Mouse (Mus musculus): Measurements from ENCODE around the gene 2210408I21Rik. TPM values are rescaled to one million over a fixed set of nuclear protein-coding genes. Genes with fewer than 3 reads are reported as not detected.
A peak's percentile ranks its signal among the peaks of the same experiment; 100 is the strongest.

Gene 2210408I21Rik
- total RNA-seq, 2 experiments from 2014 or later, result 19.8 to 21.3 TPM

DNA sequence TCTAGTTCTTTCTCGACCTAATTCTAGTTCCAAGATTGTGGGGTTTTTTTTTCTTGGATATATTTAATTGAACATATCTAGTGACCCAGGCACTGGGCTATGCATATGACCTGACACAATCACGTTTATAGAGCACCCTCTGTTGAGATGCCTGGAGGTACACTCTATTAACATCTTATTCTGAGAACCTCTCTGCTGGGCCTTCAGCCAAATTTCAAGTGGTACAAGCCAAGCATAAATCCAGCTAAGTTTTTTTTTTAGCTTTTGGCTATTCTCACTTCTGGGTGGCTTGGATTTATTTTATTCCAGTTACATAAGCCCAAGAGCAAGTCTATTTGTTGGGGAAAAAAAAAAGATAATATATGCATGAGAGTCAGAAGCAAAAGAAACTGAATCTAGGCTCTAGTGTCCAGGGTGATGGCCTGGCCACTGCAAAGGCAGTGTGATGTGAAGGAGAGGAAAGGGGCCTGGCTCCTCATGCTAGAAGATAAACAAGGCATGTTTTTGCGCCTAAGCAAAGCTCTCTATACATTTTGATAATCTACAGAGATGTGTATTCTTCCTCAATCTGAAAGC is 139.9 kb downstream of the 2210408I21Rik start:
- DNase-seq (ENCODE audit: low spot score in 2 of 2), result no peak

GRCm38 (mm10) chr13:77278659-77279413 is 143.5 kb downstream of the 2210408I21Rik start:
- DNase-seq (ENCODE audit: low spot score in 2 of 2), result no peak

DNA sequence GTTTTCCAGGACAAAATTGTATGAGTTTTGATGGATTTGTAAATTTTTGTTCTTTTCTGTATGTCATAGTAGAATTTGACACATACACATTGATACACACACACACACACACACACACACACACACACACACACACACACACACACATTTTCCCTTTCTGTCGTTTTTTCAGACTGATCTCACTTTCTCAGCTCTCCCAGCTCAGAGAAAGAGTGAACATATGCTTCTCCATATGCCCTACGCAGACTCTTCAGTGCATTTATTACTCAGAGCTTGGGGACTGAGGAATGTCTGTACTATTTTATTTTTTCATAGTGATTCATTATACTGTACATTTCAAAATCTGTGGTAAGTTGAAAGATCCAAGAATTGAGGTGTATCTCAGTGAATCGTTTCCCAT is 160.2 kb downstream of the 2210408I21Rik start:
- DNase-seq (ENCODE audit: low spot score in 2 of 2), result no peak

- DNase-seq (ENCODE audit: low spot score in 2 of 2), result no peak
These were observed 188.8 kb downstream of the 2210408I21Rik start for GRCm38 (mm10) chr13:77324101-77324500.

DNA sequence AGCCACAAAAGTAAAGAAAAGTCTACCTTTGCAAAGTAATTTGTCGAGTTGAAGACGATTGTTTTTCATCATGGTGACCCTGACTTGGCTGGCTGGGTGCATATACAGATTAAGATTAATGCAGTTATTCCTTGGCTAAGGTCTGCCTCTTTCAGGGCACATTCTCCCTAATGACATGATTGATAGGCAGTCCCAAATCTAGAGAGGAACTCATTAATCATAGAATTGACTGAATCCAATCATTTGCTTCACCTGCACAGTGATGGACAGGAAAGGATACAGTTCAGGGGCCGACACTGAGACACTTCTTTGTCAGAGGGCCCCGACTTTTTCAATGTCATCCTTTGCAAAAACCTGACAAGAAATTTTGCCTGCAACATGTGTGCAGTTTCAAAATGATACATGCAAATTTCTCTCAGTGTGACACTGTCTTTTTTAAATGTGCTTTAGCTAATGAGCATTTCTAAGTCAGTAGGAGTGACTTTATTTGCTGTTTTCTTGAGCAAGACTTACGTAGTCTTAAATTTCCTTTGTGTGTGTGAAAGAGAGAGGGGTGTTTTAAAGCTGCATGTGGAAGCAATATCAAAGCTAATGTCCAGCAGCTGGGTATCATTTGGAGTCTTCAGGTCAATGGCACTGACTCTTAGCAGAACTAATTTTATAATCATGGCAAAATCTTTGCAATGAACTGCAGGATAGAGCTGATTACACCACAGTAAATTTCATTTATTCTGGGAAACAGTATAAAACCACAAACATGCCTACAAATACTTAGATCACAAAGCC is 191.0 kb downstream of the 2210408I21Rik start:
- no peak for DNase-seq (ENCODE audit: low spot score in 2 of 2)

GRCm38 (mm10) chr13:77342097-77342496 is 206.8 kb downstream of the 2210408I21Rik start:
- no peak for DNase-seq (ENCODE audit: low spot score in 2 of 2)

DNA sequence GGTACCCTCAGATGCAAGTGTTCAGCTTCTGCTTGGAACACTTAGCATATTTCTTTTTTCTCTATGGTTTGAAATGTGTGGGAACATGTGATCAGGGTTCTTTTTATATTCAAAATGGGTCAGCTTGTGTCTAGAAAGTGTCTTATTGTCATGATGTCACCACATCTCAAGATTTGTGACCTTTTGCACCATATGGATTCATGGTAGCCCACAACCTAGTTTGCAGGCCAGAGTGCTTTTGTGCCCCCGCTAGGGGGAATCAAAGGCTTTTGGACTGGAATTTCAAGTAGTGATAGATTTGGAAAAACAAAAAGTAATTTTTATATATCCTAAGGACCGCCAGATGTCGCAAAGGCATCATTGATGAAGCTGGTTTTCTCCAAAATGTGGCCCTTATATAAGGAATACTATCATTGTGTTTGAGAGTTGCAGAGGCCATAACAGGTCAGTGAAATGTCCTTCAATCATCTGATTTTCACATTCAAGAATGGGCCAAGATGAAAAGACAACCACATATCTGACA is 250.2 kb downstream of the 2210408I21Rik start:
- DNase-seq (ENCODE audit: low spot score in 2 of 2), result no peak

- DNase-seq (ENCODE audit: low spot score in 2 of 2), result no peak
These were observed 250.7 kb downstream of the 2210408I21Rik start for GRCm38 (mm10) chr13:77386001-77386400.

- no peak for DNase-seq (ENCODE audit: low spot score in 2 of 2)
These were observed 252.8 kb downstream of the 2210408I21Rik start for GRCm38 (mm10) chr13:77388148-77388547.

DNA sequence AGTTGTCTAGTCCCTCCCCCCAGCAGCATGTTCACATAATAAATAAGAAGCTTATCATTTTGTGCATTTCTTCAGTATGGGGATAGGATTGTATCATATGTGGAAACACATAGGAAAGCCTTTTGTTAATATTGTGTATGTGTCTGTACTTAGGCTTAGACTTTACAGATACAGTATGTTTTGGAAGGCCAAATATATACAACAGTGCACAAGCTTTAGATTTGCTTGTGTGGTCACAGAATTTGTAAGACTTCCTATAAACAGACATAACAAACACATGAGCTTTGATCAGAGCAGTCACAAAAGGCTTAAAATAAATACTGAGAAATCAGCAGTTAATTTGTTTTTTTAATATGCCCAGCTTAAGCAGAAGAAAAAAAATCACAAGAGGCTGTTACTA is 253.9 kb downstream of the 2210408I21Rik start:
- DNase-seq (ENCODE audit: low spot score in 2 of 2), result no peak

DNA sequence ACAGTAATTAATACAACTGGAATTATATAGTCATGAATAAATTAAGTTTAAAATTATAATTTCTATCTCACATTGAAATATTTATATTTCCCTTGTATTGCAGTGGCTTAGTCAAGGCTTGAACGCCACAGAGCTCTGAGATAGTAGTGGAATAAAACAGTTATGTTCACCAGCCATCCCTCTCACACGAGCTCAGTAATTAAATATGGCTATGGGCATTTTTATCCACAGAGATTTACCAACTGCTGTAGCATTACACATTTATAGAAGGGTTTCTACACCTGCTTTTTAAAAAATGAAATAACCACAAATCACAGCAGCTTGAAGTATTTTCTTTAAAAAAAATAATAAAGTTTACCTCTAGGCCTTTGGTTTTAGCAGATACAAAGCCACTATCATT is 261.0 kb downstream of the 2210408I21Rik start:
- DNase-seq (ENCODE audit: low spot score in 2 of 2), result no peak

DNA sequence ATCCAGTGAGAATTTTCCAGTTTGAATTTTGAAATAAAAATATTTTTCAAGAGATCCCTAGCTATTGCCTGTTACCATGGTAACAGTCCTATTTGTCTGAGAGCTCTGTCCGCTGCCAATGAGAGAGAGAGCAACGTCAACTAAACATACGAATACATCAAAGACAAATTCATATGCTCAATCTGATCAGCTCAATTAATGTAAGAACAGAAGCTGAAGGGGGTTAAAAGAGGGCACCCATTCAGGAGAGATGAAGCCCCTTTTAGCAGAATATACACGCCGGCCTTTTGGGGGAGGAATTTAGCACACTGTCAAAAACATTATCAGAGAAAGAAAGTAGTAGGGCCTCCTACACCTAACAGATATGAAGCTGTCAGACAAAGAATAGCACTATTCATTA is 261.6 kb downstream of the 2210408I21Rik start:
- DNase-seq (ENCODE audit: low spot score in 2 of 2), result peak; percentile 13 to 34

DNA sequence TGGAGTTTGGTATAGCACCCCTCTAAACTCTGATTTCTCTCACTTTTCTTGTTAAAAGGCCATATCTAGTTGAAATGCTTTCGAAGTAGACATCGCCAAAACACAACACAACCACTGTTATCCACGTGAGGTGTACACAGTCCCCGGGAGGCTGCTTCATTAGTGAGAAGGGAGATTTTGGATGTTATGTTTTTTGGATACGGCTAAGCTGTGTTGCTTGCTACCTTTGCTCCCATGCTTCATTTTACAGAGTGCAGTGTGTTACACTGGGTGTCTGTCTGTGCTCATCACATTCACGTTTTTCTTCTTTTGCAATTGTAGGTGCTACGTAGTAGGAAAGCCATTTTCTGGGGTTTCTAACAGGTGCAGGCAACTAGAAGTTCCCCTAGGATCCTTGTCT is 262.3 kb downstream of the 2210408I21Rik start:
- peak; percentile 19 to 31 for DNase-seq (ENCODE audit: low spot score in 2 of 2)

DNA sequence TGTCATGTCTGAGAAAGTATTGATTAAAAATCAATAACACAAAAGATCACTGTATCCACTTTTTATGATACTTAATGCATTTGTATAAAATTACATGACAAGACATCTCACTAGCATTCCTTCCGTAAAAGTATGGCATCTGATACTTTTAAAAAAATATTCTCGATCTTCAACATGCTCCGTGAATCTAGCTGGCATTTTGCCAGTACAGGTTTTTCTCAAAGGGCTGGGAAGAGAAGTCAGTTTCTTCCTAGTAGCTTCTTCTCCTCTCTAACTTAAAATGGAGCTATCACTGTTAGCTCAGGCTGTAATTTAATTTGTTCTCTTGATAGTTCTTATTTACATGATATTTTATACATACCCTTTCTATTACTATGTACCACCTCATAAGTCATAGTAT is 263.1 kb downstream of the 2210408I21Rik start:
- no peak for DNase-seq (ENCODE audit: low spot score in 2 of 2)

DNA sequence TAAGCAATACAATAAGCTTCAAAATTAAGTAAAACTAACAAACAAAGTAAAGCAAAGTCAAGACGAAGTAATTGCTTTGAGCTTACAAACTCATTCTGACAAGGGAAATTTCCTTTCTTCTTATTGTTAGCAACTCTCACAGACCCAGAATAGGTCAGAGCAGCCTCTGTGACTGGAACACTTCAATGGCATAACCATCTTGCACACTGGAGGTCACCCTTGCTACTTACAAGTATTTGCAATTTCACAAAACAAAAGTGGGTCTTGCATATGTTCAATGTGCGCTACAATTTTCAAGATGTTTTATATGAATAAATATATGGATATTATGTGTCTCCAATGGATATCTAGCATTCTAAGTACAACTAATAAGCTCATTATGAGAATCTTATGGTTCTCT is 265.4 kb downstream of the 2210408I21Rik start:
- no peak for DNase-seq (ENCODE audit: low spot score in 2 of 2)

- DNase-seq (ENCODE audit: low spot score in 2 of 2), result no peak
These were observed 273.2 kb downstream of the 2210408I21Rik start for GRCm38 (mm10) chr13:77408530-77408929.

GRCm38 (mm10) chr13:77409804-77410203 is 274.5 kb downstream of the 2210408I21Rik start:
- no peak for DNase-seq (ENCODE audit: low spot score in 2 of 2)

DNA sequence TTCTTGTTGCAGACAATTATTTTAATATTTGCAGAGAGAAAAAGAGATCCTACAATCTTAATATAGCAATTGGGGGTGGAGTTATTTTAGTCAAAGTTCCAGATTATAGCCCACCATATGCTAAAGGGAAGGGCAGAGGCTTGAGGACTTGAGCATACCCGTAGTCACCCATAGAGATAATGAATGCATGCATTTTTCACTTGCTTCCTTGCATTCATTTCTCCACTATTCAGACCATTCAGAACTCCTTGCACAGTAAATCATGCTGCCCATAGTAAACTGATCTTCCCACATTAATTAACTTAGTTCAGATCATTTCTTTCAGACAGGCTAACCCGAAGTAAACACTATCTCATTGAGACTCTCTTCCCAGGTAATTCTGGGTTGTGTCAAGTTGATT is 277.5 kb downstream of the 2210408I21Rik start:
- DNase-seq (ENCODE audit: low spot score in 2 of 2), result no peak

DNA sequence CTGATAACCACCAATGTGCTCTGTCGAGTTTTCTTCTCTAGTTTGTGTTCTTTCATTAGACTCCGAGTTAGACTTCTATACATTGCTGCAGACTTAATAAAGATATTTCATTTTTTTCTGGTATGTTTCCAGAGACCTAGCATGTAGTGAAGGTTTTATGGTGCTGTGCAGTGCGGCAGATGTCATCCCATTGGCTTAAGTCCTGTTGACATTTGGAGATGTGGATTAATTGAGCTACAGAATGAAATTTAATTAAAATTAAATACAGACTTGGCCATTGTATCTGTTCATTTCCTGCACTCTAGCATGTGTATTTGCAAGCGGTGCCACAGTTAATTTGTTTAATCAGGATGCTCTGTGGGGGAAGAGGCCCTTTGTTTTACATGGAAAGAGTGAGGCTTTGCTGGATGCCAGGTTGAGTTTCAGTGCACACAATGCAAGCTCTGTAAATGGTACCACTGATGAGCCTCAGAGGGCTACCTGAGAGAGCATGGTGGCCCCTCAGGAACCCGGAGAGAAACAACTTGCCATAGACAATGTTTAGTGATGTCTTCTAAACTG is 314.7 kb downstream of the 2210408I21Rik start:
- DNase-seq (ENCODE audit: low spot score in 2 of 2), result peak in 1 of 2 experiments; percentile 11

DNA sequence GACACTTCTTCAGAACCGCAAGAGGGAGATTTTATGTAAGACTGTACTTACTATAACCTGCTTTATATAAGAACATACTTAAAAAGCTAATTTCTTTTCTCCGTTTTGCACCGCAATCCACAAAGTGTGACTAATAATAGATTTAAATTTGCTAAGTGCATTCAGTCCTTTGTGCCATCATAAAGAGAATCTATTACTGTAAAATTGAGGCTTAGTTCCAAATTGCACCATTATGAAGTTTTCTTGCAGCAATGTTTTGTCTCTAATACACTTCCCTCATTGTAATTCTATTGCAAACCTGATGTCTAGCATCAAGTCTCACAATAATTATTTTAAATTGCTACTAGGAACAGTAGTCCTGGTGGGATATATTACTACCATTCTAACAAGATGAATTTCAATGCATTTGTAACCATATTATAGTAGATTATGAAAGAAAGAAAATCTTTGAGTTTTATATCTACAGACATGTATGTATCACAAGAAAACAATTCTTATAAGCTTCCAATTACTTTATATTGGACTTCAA is 334.8 kb downstream of the 2210408I21Rik start:
- DNase-seq (ENCODE audit: low spot score in 2 of 2), result no peak

DNA sequence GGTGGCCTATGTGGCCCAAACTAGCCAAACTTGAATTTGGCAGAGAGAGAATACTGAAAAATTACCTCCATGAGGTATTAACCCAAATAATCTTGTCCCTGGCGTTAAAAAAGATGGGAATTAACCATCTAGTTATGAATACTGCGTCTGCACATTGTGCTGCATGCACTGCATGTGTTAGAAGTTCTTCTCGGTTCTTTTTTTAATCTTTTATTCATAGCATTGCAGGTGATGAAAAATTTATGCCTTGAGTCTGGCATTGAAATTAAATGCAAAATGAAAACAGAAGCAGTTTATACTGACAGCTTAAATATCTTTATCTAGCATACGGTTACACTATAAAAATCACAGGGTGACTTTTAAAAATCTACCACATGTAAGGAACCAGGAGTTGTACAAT is 341.1 kb downstream of the 2210408I21Rik start:
- no peak for DNase-seq (ENCODE audit: low spot score in 2 of 2)

Data from layer of hippocampus, postnatal 10 days (tissue).